Mouse (Mus musculus): ENCODE measurements around the gene Gna15. TPM values are rescaled to one million over a fixed set of nuclear protein-coding genes. Genes with fewer than 3 reads are reported as not detected.

Gene Gna15
- polyA plus RNA-seq, 1 experiment from 2014 or later: 2.6 TPM

GRCm38 (mm10) chr10:81551597-81552102, 27.6 kb upstream of the Gna15 start:
- ATAC-seq (ENCODE audit: low FRiP score): peak; percentile 85
- H3K27ac ChIP-seq (replicated peaks): 0 out of 2 replicates have a peak overlapping the region, but pooled peaks have one; percentile 28
- H3K4me3 ChIP-seq (replicated peaks): no peak overlapping the region
- H3K9me3 ChIP-seq (replicated peaks): no peaks in the 10 kb centered on the region
- no peak overlapping the region for H3K4me2 ChIP-seq
- H3K4me1 ChIP-seq: peaks cover 2% of the 10 kb centered on the region; the same call in 1 of the 2 replicates
- H3K27me3 ChIP-seq (replicated peaks): no peaks in the 10 kb centered on the region
- no peaks in the 10 kb centered on the region for H3K36me3 ChIP-seq
- 3% methylated on average over 12 of the region's 12 CpGs for WGBS
- no peak overlapping the region; the same call in 1 of the 2 replicates for H3K9ac ChIP-seq (replicated peaks)

- ATAC-seq (ENCODE audit: low FRiP score): no peak
Observed at GRCm38 (mm10) chr10:81550257-81550656, 26.2 kb upstream of the Gna15 start.

GRCm38 (mm10) chr10:81548944-81549343, 24.9 kb upstream of the Gna15 start:
- H3K4me2 ChIP-seq: no peak overlapping the region
- no peak overlapping the region; the same call in 1 of the 2 replicates for H3K9ac ChIP-seq (replicated peaks)
- no peaks in the 10 kb centered on the region for H3K9me3 ChIP-seq (replicated peaks)
- no peaks in the 10 kb centered on the region for H3K36me3 ChIP-seq
- 67% methylated on average over 5 of the region's 5 CpGs for WGBS
- H3K4me1 ChIP-seq: peaks cover 9% of the 10 kb centered on the region
- no peak overlapping the region for H3K4me3 ChIP-seq (replicated peaks)
- no peaks in the 10 kb centered on the region for H3K27me3 ChIP-seq (replicated peaks)
- H3K27ac ChIP-seq (replicated peaks): no peak overlapping the region
- ATAC-seq (ENCODE audit: low FRiP score): no peak

More at GRCm38 (mm10) chr10:81550257-81550656, 26.2 kb upstream of the Gna15 start:
- Histone ChIP-seq H3K27me3 (replicated peaks) (no peaks in the 10 kb centered on the region), H3K9me3 (replicated peaks) (no peaks in the 10 kb centered on the region), H3K27ac (replicated peaks) (no peak overlapping the region), H3K4me1 (peaks cover 7% of the 10 kb centered on the region; the same call in 1 of the 2 replicates), H3K4me3 (replicated peaks) (no peak overlapping the region), H3K36me3 (no peaks in the 10 kb centered on the region), H3K4me2 (no peak overlapping the region), H3K9ac (replicated peaks) (no peak overlapping the region)
- 15% methylated on average over 7 of the region's 7 CpGs for WGBS

GRCm38 (mm10) chr10:81546788-81547571, 23.0 kb upstream of the Gna15 start:
- Histone ChIP-seq H3K9ac (replicated peaks) (no peak overlapping the region), H3K36me3 (no peaks in the 10 kb centered on the region), H3K27me3 (replicated peaks) (no peaks in the 10 kb centered on the region), H3K4me1 (peaks cover 29% of the 10 kb centered on the region), H3K27ac (replicated peaks) (no peak overlapping the region), H3K9me3 (replicated peaks) (no peaks in the 10 kb centered on the region), H3K4me3 (replicated peaks) (no peak overlapping the region), H3K4me2 (no peak overlapping the region)
- 92% methylated on average over 13 of the region's 13 CpGs for WGBS
- no peak for ATAC-seq (ENCODE audit: low FRiP score)

GRCm38 (mm10) chr10:81546332-81546731, 22.3 kb upstream of the Gna15 start:
- Histone ChIP-seq H3K4me2 (no peak overlapping the region), H3K4me1 (peaks cover 33% of the 10 kb centered on the region), H3K9me3 (replicated peaks) (no peaks in the 10 kb centered on the region), H3K9ac (replicated peaks) (no peak overlapping the region), H3K27me3 (replicated peaks) (no peaks in the 10 kb centered on the region), H3K27ac (replicated peaks) (no peak overlapping the region), H3K4me3 (replicated peaks) (no peak overlapping the region), H3K36me3 (no peaks in the 10 kb centered on the region)
- ATAC-seq (ENCODE audit: low FRiP score): no peak
- 82% methylated on average over 5 of the region's 5 CpGs for WGBS

GRCm38 (mm10) chr10:81545161-81545747, 21.2 kb upstream of the Gna15 start, which contains the start of gene Gna11:
Gna11 (minus strand) TSS chr10:81545190.
- H3K27ac ChIP-seq (replicated peaks): peak within 1 kb of the TSS; percentile 92
- H3K4me2 ChIP-seq: peak within 1 kb of the TSS; percentile 83
- peak; percentile 96 for ATAC-seq (ENCODE audit: low FRiP score)
- H3K36me3 ChIP-seq: no peaks in the 10 kb centered on the region
- H3K4me1 ChIP-seq: peaks cover 40% of the 10 kb centered on the region
- WGBS: under 1% methylated on average over 59 of the region's 59 CpGs
- H3K4me3 ChIP-seq (replicated peaks): peak within 1 kb of the TSS; percentile 74
- no peaks in the 10 kb centered on the region for H3K27me3 ChIP-seq (replicated peaks)
- no peaks in the 10 kb centered on the region for H3K9me3 ChIP-seq (replicated peaks)
- peak within 1 kb of the TSS; percentile 98 for H3K9ac ChIP-seq (replicated peaks)

- Histone ChIP-seq H3K27ac (replicated peaks) (peak overlapping the region; percentile 92), H3K9me3 (replicated peaks) (no peaks in the 10 kb centered on the region), H3K36me3 (no peaks in the 10 kb centered on the region), H3K9ac (replicated peaks) (peak overlapping the region; percentile 98), H3K27me3 (replicated peaks) (no peaks in the 10 kb centered on the region), H3K4me1 (peaks cover 40% of the 10 kb centered on the region), H3K4me2 (peak overlapping the region; percentile 83), H3K4me3 (replicated peaks) (peak overlapping the region; percentile 74)
- whole genome bisulfite sequencing: under 1% methylated on average over 82 of the region's 93 CpGs
- no peak; the same call in 1 of the 2 replicates for ATAC-seq (ENCODE audit: low FRiP score)
Observed at GRCm38 (mm10) chr10:81544296-81545160, 20.5 kb upstream of the Gna15 start.

GRCm38 (mm10) chr10:81543633-81544032, 19.6 kb upstream of the Gna15 start:
- no peaks in the 10 kb centered on the region for H3K9me3 ChIP-seq (replicated peaks)
- H3K27ac ChIP-seq (replicated peaks): no peak overlapping the region
- no peak for ATAC-seq (ENCODE audit: low FRiP score)
- peaks cover 40% of the 10 kb centered on the region for H3K4me1 ChIP-seq
- H3K36me3 ChIP-seq: no peaks in the 10 kb centered on the region
- peak overlapping the region; percentile 74 for H3K4me3 ChIP-seq (replicated peaks)
- 78% methylated on average over 1 of the region's 1 CpGs for WGBS
- H3K4me2 ChIP-seq: peak overlapping the region; percentile 83
- peak overlapping the region; percentile 98 for H3K9ac ChIP-seq (replicated peaks)
- H3K27me3 ChIP-seq (replicated peaks): no peaks in the 10 kb centered on the region

GRCm38 (mm10) chr10:81542727-81543460, 18.9 kb upstream of the Gna15 start:
- no peak for ATAC-seq (ENCODE audit: low FRiP score)
- Histone ChIP-seq H3K36me3 (no peaks in the 10 kb centered on the region), H3K27ac (replicated peaks) (no peak overlapping the region), H3K27me3 (replicated peaks) (no peaks in the 10 kb centered on the region), H3K4me3 (replicated peaks) (peak overlapping the region; percentile 74), H3K4me1 (peaks cover 40% of the 10 kb centered on the region), H3K4me2 (peak overlapping the region; percentile 83), H3K9ac (replicated peaks) (peak overlapping the region; percentile 98), H3K9me3 (replicated peaks) (no peaks in the 10 kb centered on the region)
- WGBS: 79% methylated on average over 7 of the region's 7 CpGs

GRCm38 (mm10) chr10:81541803-81542202, 17.8 kb upstream of the Gna15 start:
- H3K4me1 ChIP-seq: peaks cover 40% of the 10 kb centered on the region
- WGBS: 85% methylated on average over 10 of the region's 10 CpGs
- H3K27me3 ChIP-seq (replicated peaks): no peaks in the 10 kb centered on the region
- no peaks in the 10 kb centered on the region for H3K9me3 ChIP-seq (replicated peaks)
- H3K27ac ChIP-seq (replicated peaks): no peak overlapping the region
- H3K36me3 ChIP-seq: peaks cover 4% of the 10 kb centered on the region; the same call in 1 of the 2 replicates
- H3K4me3 ChIP-seq (replicated peaks): no peak overlapping the region; the same call in 1 of the 2 replicates
- H3K4me2 ChIP-seq: peak overlapping the region; percentile 83; the same call in 1 of the 2 replicates
- ATAC-seq (ENCODE audit: low FRiP score): no peak
- 0 out of 2 replicates have a peak overlapping the region, but pooled peaks have one; percentile 11 for H3K9ac ChIP-seq (replicated peaks)
